Mouse (Mus musculus) neural tube, embryonic 14.5 days (tissue): ENCODE measurements around the gene Tesmin. TPM values are rescaled to one million over a fixed set of nuclear protein-coding genes. Genes with fewer than 3 reads are reported as not detected.

Experiments
- ATAC-seq: fragments of 200-750 bp; cut with Nextera tagmentation; 2 replicates; pipeline ENCODE4 v1.8.0; 2017; ENCODE audit warnings: low read depth, mild to moderate bottlenecking, moderate TSS enrichment, moderate library complexity
- H3K27ac ChIP-seq: fragments of 300-500 bp; sonication (generic); 2 replicates; pipeline ENCODE4 v1.5.1; 2014; ENCODE audit warnings: low read depth, mild to moderate bottlenecking, control low read depth, low read length, moderate library complexity, mixed read lengths
- H3K27me3 ChIP-seq: fragments of 300-500 bp; sonication (generic); 2 replicates; pipeline ENCODE4 v1.6.1; 2014; ENCODE audit warnings: low read length; ENCODE audit not compliant: control insufficient read depth, insufficient read depth
- H3K36me3 ChIP-seq: fragments of 300-500 bp; sonication (generic); 2 replicates; pipeline ENCODE4 v1.6.1; 2014; ENCODE audit warnings: low read length, mixed read lengths; ENCODE audit not compliant: control insufficient read depth, insufficient read depth
- H3K4me1 ChIP-seq: fragments of 300-500 bp; sonication (generic); 2 replicates; pipeline ENCODE4 v1.6.1; 2014; ENCODE audit warnings: low read length; ENCODE audit not compliant: control insufficient read depth, insufficient read depth
- H3K4me2 ChIP-seq: fragments of 300-500 bp; sonication (generic); 2 replicates; pipeline ENCODE4 v1.6.1; 2014; ENCODE audit warnings: mild to moderate bottlenecking, low read depth, low read length, control low read depth
- H3K4me3 ChIP-seq: fragments of 300-500 bp; sonication (generic); 2 replicates; pipeline ENCODE4 v1.5.1; 2014; ENCODE audit warnings: low read depth, low read length, control low read depth, mixed read lengths
- H3K9ac ChIP-seq: fragments of 300-500 bp; sonication (generic); replicated peaks from 2 replicates; pipeline ENCODE4 v1.6.1; 2014; ENCODE audit warnings: low read depth, mild to moderate bottlenecking, control low read depth, low read length, mixed read lengths
- H3K9me3 ChIP-seq: fragments of 300-500 bp; sonication (generic); 2 replicates; pipeline ENCODE4 v1.6.1; 2016; ENCODE audit warnings: low read length; ENCODE audit not compliant: control insufficient read depth
- WGBS: fragments of 180-500 bp; shearing (Covaris S2); extraction: QIAGEN DNeasy Blood & Tissue Kit; methylation state at CpG from one replicate; pipeline ENCODE4 v1.1.7; 2014; 5-methylcytosine and 5-hydroxymethylcytosine counted together
- polyA plus RNA-seq: library from polyadenylated mRNA; unstranded; fragments of >200 nt; fragmentation: Nextera tagmentation; extraction: Ambion mirVana; gene quantifications from 2 replicates; pipeline ENCODE4 v1.2.1, GENCODE M21; 2014

Gene Tesmin
- polyA plus RNA-seq, 1 experiment from 2014 or later = 0.12 TPM

GRCm38 (mm10) chr19:3405531-3406281 is 17.0 kb downstream of the Tesmin start:
- Histone ChIP-seq H3K4me3 (no peak overlapping the region), H3K4me2 (no peak overlapping the region), H3K27ac (no peak overlapping the region), H3K9me3 (no peaks in the 10 kb centered on the region), H3K27me3 (no peaks in the 10 kb centered on the region), H3K9ac (no peak overlapping the region), H3K4me1 (no peaks in the 10 kb centered on the region), H3K36me3 (no peaks in the 10 kb centered on the region)
- no peak for ATAC-seq
- WGBS = 74% methylated on average over 1 of the region's 1 CpGs

GRCm38 (mm10) chr19:3414268-3414733 is 25.6 kb downstream of the Tesmin start, which contains the start of gene Gal:
Gal (minus strand) TSS chr19:3414544.
- Histone ChIP-seq H3K9ac (no peak within 1 kb of the TSS; the same call in 1 of the 2 replicates), H3K4me1 (0 out of 2 replicates have a peak, but pooled peaks cover 4% of the 10 kb centered on the region), H3K27ac (no peak within 1 kb of the TSS), H3K36me3 (no peaks in the 10 kb centered on the region), H3K9me3 (no peaks in the 10 kb centered on the region), H3K27me3 (0 out of 2 replicates have a peak, but pooled peaks cover 8% of the 10 kb centered on the region), H3K4me3 (peak within 1 kb of the TSS; percentile 25), H3K4me2 (peak within 1 kb of the TSS; percentile 53)
- WGBS = 4% methylated on average over 37 of the region's 37 CpGs
- peak; percentile 32; the same call in 1 of the 2 replicates for ATAC-seq

- ATAC-seq = 0 out of 2 replicates have a peak, but pooled peaks have one; percentile 33
- Histone ChIP-seq H3K9me3 (no peaks in the 10 kb centered on the region), H3K27me3 (0 out of 2 replicates have a peak, but pooled peaks cover 5% of the 10 kb centered on the region), H3K4me1 (no peaks in the 10 kb centered on the region), H3K36me3 (no peaks in the 10 kb centered on the region), H3K4me2 (no peak overlapping the region), H3K9ac (no peak overlapping the region), H3K27ac (no peak overlapping the region), H3K4me3 (no peak overlapping the region)
- 45% methylated on average over 5 of the region's 5 CpGs for WGBS
These were observed 30.6 kb downstream of the Tesmin start for GRCm38 (mm10) chr19:3419251-3419650.

GRCm38 (mm10) chr19:3422488-3422887 is 33.8 kb downstream of the Tesmin start:
- no peaks in the 10 kb centered on the region for H3K27me3 ChIP-seq
- H3K4me3 ChIP-seq = no peak overlapping the region
- no peaks in the 10 kb centered on the region for H3K4me1 ChIP-seq
- H3K36me3 ChIP-seq = no peaks in the 10 kb centered on the region
- peak; percentile 49; the same call in 1 of the 2 replicates for ATAC-seq
- H3K4me2 ChIP-seq = no peak overlapping the region
- WGBS = 28% methylated on average over 6 of the region's 6 CpGs
- no peak overlapping the region for H3K9ac ChIP-seq
- H3K27ac ChIP-seq = no peak overlapping the region
- no peaks in the 10 kb centered on the region for H3K9me3 ChIP-seq

- 65% methylated on average over 4 of the region's 4 CpGs for WGBS
- ATAC-seq = no peak
- H3K9me3 ChIP-seq = no peaks in the 10 kb centered on the region
- H3K4me3 ChIP-seq = no peak overlapping the region
- H3K27me3 ChIP-seq = no peaks in the 10 kb centered on the region
- no peaks in the 10 kb centered on the region for H3K36me3 ChIP-seq
- H3K9ac ChIP-seq = no peak overlapping the region
- H3K4me2 ChIP-seq = no peak overlapping the region
- H3K27ac ChIP-seq = no peak overlapping the region
- H3K4me1 ChIP-seq = no peaks in the 10 kb centered on the region
These were observed 34.3 kb downstream of the Tesmin start for GRCm38 (mm10) chr19:3422981-3423380.

- Histone ChIP-seq H3K4me2 (no peak overlapping the region), H3K27me3 (no peaks in the 10 kb centered on the region), H3K27ac (no peak overlapping the region), H3K9me3 (no peaks in the 10 kb centered on the region), H3K4me1 (0 out of 2 replicates have a peak, but pooled peaks cover 3% of the 10 kb centered on the region), H3K4me3 (no peak overlapping the region), H3K9ac (no peak overlapping the region), H3K36me3 (no peaks in the 10 kb centered on the region)
- 88% methylated on average over 2 of the region's 2 CpGs for whole genome bisulfite sequencing
- no peak for ATAC-seq
These were observed 35.6 kb downstream of the Tesmin start for GRCm38 (mm10) chr19:3424214-3424613.

GRCm38 (mm10) chr19:3428057-3428830 is 39.6 kb downstream of the Tesmin start:
- Histone ChIP-seq H3K4me3 (no peak overlapping the region), H3K36me3 (no peaks in the 10 kb centered on the region), H3K4me2 (no peak overlapping the region), H3K9me3 (no peaks in the 10 kb centered on the region), H3K27ac (no peak overlapping the region), H3K4me1 (0 out of 2 replicates have a peak, but pooled peaks cover 3% of the 10 kb centered on the region), H3K9ac (no peak overlapping the region), H3K27me3 (no peaks in the 10 kb centered on the region)
- no peak for ATAC-seq
- 71% methylated on average over 15 of the region's 15 CpGs for WGBS

- H3K4me2 ChIP-seq = no peak overlapping the region
- no peak overlapping the region for H3K4me3 ChIP-seq
- H3K9me3 ChIP-seq = no peaks in the 10 kb centered on the region
- H3K4me1 ChIP-seq = 0 out of 2 replicates have a peak, but pooled peaks cover 3% of the 10 kb centered on the region
- WGBS = 52% methylated on average over 7 of the region's 7 CpGs
- no peak for ATAC-seq
- H3K9ac ChIP-seq = no peak overlapping the region
- H3K27me3 ChIP-seq = no peaks in the 10 kb centered on the region
- no peaks in the 10 kb centered on the region for H3K36me3 ChIP-seq
- no peak overlapping the region; the same call in 1 of the 2 replicates for H3K27ac ChIP-seq
These were observed 40.6 kb downstream of the Tesmin start for GRCm38 (mm10) chr19:3429156-3429816.
